Mouse (Mus musculus): ENCODE results near the gene Olfr736.
A peak's percentile ranks its signal among the peaks of the same experiment; 100 is the strongest.

Gene Olfr736

DNA sequence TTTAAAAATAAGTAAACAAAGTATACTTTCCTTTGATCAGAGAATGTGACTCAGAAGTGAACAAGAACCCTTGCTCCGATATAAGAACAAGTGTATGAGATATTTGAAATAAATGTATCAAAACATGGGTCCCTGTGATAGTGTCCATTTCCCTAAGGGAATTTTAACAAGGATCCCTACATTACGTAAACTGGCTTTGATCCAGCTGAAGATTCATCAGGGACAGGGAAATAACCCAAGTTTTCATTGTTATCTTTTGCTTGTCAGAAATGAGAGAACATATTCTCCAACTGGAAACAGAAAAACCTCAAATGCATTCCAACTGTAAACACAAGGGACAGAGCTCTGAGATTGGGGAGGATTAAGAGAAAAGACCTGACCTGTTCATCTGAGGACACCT lies at the start of gene Olfr736:
Olfr736 (plus strand) TSS at position 301 of the 400 bp plus-strand sequence.
- DNase-seq (ENCODE audit: low spot score in 2 of 2), result no peak

DNA sequence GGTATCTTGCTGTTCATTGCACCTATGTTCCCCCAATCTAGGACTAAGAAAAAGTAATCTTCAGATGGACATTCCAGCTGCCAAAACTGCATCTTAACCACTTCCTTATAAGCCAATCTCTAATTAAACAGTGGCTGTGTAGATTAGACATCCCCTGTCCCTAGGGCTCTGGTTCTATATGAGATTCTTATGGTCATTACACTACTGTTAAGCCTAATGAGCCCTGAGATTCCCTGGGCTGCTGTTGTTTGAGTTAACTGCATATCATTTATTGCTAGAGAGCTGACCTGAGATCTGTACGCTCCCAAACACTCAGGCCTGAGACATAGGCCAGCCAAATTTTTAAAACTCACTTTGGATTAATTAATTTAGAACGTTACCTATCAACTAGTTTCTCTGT lies 32.2 kb upstream of the Olfr736 start, which contains the start of gene Olfr735:
Olfr735 (minus strand) TSS at position 77 of the 400 bp plus-strand sequence.
- no peak for DNase-seq (ENCODE audit: low spot score in 2 of 2)

DNA sequence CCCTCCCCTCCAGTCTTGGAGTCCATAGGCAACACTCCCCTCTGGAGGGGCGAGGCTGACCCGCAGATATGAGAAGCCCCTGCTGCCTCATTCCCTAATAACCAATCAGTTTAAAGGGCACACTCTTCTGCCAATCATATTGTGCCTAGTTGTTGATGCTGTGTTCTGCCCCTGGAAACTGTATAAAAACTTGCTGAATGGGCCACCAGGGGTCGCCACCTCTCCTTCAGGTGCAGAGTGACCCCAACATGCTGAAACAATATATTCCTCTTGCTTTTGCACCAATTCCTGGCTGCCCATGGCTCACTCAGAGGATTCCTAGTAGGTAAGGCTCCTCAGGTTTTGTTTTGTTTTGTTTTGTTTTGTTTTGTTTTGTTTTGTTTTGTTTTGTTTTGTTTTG lies 28.5 kb upstream of the Olfr736 start:
- DNase-seq (ENCODE audit: low spot score in 2 of 2), result peak in 1 of 2 experiments; percentile 19

DNA sequence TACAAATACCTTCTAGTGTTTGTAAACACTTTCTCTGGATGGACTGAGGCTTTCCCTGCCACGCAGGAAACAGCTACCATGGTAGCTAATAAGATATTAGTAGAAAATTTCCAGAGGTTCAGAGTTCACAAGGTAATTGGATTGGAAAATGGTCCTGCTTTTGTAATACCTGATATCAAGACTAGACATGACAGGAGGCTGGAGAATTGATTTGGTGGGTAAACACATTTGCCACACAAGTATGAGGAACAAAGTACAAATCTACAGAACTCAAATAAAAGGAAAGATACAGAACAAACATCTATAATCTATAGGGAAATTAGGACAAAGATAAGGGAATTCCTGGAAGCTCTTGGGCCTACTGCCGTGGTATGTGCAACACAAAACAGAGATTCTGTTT lies 24.2 kb upstream of the Olfr736 start:
- no peak for DNase-seq (ENCODE audit: low spot score in 2 of 2)

DNA sequence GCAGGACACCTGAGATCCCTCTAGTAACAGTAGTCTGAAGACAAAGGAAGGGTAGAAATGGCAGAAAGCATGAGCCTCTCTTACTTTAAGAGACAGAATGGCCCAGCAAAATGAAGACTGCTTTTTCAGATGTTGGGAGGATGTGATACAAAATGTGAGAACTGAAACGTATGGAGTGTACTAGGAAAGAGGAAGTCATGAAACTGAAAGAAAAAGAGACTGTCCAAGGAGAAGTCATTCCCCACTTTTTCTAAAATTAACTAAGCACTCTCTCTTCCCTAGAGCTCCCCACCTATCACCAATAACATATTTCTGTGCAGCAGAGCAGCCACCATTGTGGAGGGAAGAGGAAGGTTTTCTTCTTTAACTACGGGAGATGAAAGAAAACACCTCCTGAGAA lies 23.4 kb upstream of the Olfr736 start, which contains the start of gene Tlr11:
Tlr11 (plus strand) TSS at position 322 of the 400 bp plus-strand sequence.
- no peak for DNase-seq (ENCODE audit: low spot score in 2 of 2)

DNA sequence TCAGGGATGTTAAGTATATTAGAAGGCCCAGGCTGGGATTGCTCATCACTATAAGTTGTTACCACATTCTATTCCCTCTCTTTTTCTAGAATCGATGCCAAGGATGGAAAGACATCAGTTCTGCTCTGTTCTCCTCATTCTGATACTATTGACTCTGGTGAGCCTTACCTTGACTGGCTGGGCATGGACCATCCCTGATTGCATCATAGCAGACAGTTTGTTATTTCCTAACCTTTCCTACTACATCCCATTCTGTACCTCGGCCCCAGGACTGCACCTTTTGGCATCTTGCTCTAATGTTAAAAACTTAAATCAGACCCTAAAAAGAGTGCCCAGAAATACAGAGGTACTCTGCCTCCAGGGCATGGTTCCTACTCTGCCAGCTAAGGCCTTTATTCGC lies 20.5 kb upstream of the Olfr736 start:
- no peak for DNase-seq (ENCODE audit: low spot score in 2 of 2)

DNA sequence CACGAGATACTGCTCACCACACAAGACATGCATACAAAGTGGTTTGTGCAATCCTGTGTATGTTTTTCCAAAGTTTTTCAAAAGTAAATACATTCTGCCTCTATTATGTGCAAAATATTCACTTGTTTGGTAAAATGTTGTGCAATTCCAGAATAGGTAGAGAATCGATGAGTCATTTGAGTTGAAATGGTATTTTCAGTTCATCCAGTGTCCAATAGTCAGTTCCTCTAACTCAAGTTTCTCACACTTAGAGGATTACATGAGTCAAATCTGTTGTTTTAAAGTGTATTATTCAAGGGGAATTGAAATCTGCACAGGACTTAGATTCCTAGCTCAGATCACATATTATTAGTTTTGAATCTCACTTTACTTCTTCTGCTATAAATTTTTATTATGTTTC lies 17.4 kb upstream of the Olfr736 start:
- no peak for DNase-seq (ENCODE audit: low spot score in 2 of 2)

DNA sequence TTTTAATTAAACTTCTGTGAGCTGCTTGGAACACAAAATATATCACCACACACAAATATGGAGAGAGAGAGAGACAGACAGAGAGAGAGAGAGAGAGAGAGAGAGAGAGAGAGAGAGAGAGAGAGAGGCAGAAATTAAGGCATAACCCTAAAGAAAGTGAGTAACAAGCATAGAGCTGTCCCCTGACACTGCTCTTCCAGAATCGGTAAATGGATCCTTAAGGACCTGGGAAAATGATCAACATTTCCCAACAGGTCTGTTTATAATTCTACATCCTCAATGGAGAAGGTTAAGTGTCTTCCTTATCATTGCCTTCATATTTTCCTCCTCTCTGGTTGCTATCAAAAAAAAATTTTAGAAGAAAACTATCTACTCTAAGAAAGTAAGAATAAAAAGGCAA lies 26.3 kb downstream of the Olfr736 start, which contains the start of gene Olfr738:
Olfr738 (plus strand) TSS at position 301 of the 400 bp plus-strand sequence.
- no peak for DNase-seq (ENCODE audit: low spot score in 2 of 2)

DNA sequence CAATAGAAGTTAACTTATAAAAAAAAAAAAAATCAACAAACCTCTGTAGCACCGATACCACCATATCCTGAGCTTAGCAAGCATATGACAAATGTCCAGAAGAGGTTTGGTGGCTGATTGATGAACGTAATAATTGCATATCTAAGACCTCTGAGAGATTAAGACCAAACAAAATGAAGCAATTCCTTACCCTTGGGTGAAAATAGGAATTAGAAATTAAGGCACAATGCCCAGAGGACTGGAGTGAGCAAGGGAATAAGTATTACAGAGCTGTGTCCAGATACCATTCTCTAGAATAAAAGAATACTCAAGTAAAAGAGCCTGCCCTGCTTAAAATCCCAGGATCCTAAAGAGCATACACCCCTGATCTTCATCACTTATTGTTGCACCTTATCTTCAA lies 37.4 kb downstream of the Olfr736 start, which contains the start of gene Olfr739:
Olfr739 (plus strand) TSS at position 301 of the 400 bp plus-strand sequence.
- DNase-seq (ENCODE audit: low spot score in 2 of 2), result no peak
